Mouse (Mus musculus): ENCODE data around the gene Ptf1a. TPM values are rescaled to one million over a fixed set of nuclear protein-coding genes. Genes with fewer than 3 reads are reported as not detected.

Ptf1a gene
- total RNA-seq (2023): not detected

GRCm38 (mm10) chr2:19444931-19445831 lies at the start of gene Ptf1a:
Ptf1a (plus strand) TSS chr2:19445663.

Other genes with a start within 250 kb of the Ptf1a start
- gene Armc3, start 246.4 kb upstream of the Ptf1a start, total RNA-seq (2023): 1 to 10 TPM; 1.0 to 1.1 TPM
- 1 to 10 TPM; 5.2 to 8.7 TPM for gene Msrb2, start 74.2 kb upstream of the Ptf1a start, total RNA-seq (2023)
- not detected for gene 4921504E06Rik, start 108.3 kb downstream of the Ptf1a start, total RNA-seq (2023)
- 10 to 100 TPM; 57.5 to 74.4 TPM for gene Otud1, start 212.1 kb downstream of the Ptf1a start, total RNA-seq (2023)

Measured in T-cell, adult 66 days (primary cell).